Mouse (Mus musculus): Measurements from ENCODE around the gene Phf1. TPM values are rescaled to one million over a fixed set of nuclear protein-coding genes. Genes with fewer than 3 reads are reported as not detected.
A peak's percentile ranks its signal among the peaks of the same experiment; 100 is the strongest.
"Not testable (repeated sequence)": the region's sequence is repeated elsewhere in the genome, so short reads cannot be mapped to it uniquely, and the experiment has no call there.

Phf1 gene
- 10 to 100 TPM; 46.9 to 60.1 (median 53.5) TPM for total RNA-seq (2022)

DNA sequence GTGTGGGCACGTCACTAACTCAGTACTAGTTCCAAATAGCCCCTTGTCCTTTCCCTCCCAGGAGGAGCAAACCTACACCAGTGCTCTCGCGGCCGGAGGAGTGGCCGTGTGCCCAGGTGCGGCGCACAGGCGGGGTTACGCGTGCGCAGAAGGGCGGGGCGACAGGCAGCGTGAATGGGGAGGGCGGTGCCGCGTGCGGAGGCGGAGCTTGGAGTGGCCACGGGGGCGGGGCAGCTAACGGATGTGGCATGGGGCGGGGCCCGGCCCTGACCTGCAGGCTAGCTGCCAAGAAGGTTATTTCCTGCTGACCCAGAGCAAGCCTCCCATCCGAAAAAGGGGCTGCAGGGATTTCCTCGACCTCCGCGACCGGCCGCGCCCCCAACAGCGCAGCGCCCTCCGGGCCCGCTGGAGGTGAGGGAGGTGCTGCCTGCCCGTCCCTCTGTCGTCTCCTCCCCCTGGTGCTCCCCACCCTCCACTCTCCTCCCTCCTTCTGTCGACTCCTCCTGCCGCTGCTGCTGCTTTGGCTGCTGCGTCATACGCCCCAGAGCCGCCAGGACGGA is at the start of gene Phf1:
TSS of gene Phf1 (plus strand) at position 214 of the 560 bp plus-strand sequence.
- DNase-seq, result peak; percentile 95

DNA sequence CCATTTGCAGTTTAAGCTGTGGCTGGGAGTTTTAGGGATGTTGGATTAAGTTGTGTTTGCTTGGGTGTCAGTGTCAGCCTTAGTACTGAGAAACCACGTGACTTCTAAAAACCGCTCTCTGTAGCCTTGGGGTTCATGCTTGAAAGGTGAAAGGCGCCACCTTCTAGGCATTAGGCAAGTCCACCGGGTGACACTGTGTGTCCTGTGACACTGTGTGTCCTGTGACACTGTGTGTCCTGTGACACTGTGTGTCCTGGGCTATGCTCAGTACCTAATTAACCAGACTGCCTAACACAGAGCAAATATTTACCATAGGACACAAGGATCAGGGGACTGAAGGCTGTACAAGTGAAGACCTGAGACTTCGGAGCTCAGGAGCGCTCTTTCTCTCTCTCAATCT is 49.3 kb upstream of the Phf1 start:
- DNase-seq, result no peak

DNA sequence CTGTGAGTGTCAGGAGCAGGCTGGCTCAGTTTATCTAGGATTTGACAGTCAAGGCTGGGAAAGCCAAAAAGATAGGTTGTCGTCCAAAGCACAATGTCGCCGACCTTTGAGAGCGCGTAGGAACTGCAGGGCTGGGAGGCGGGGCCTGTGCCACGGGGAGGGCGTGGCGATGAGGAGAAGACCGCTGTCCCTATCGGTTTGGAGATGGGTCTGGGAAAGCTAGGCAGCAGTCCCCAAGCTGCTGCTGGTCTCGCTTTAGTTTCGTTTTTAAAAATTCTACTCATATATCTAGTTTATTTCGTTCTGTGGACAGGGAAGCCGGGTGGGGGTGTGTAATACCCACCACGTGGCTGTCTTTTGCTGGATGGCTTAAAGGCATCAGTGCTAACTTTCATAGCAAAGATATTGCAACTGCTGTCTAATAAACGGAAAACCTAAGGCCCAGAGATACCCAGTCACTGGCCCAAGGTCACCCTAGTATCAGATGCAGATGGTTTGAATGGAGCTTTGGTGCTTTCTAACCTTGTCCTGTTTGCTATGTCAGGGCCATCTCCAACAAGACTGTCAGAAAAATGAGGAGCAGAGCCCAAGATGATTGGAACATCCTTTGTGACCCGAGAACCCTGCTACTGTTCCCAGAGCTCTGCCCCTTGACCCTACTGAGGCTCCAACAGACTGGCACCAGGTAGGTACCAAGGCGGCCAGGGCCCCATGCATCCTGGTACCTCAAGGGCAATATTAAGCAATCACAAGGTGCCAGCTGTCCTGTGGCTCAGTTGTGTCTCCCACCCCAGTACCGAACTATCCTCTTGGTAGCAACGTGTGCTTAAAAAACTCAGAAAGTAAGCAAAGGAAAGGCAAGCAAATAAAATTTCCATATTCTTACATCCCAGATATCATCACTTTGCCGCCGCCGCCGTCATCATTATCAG is 47.6 kb upstream of the Phf1 start:
- peak; percentile 79 for DNase-seq

- DNase-seq, result peak; percentile 77
Measured at GRCm38 (mm10) chr17:26886047-26886749, 46.7 kb upstream of the Phf1 start.

DNA sequence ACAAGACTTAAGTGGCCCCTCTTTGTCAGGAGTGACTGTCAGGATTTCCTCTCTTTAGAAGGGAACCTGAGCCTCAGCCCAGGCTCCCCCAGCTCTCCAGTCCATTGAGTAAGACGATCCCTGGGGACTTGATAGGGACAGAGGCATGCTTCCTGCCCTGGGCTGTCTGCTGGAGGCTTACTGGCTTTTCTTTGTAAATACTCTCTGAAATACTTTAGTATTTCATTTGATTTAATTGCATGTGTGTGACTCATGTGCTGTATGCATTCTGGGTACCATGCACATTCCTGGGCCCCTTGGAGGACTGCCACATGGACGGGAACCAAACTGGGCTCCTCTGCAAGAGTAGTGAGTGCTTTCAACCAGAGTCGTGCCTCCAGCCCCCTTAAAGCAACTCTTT is 44.9 kb upstream of the Phf1 start:
- no peak for DNase-seq

DNA sequence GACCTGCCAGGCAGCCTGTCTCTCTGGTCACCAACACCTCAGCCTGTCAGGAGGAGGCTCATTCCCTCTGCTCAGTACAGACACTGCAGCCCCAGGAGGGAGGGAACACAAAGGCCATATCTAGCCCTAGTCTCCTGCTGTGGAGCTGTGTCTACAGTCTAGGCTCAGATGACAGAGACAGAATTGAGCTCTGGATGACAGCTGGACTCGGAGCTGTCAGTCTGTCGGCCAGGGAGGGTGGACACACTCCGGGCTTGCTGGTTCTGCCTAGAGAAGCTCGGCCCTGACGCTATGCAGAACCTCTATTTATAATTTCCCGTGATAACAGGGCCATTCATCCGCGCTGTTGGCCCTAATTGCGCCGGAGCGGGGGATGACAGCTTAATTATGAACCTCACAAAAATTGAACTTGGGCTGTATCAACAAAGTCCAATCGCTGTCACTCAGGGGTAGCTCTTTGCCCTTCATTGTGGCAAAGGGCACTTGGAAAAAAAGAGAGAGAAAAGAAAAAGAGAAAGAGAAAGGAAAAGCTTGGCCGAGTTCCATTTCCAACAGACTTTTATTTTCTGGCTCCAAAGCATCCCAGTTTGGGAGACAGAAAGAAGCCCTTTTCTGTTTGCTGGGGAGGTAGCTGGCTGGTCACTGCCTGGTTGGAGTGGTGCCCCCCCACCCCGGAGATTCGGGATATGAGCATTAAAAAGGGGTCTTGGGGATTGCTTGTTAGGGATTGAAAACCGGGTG is 40.0 kb upstream of the Phf1 start:
- DNase-seq, result no peak

- DNase-seq, result no peak
Measured at GRCm38 (mm10) chr17:26893492-26893891, 39.4 kb upstream of the Phf1 start.

DNA sequence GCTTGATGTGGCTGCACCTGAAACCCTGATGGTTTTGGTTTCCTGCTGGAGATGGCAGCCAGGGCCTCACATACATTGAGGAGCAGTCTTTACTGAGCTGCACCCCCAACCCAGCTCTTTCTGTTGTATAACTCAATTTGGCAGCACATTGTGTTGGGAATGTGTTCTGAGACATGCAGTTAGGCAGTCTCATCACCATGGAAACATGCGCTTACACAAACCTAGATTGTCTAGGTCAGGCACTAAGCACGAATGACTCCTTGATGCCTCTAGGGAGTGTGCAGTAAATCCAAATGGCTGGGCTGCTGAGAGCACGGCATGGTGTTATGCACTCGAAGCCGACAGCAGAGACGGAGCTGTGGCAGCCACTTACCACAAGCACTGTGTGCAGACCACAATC is 38.5 kb upstream of the Phf1 start:
- DNase-seq, result no peak

DNA sequence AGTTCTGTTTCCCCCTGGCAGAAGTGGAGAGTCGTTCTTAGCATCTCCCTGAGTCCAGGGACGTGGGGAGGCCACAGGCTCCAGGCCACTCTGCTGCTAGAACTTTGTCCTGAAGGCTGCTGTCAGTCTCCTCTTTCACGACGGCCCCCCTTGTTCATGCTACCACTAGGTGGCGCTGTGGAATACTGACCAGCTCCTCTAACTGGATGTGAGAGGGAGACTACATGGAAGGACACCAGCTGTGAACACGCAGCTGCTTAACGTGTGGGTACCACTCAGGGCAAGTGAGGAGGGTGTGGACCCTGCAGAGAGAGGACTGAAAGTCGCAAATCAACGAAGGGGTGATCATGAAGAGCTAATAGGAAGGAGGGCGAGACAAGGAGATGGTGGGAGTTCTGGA is 37.3 kb upstream of the Phf1 start:
- peak; percentile 50 for DNase-seq

DNA sequence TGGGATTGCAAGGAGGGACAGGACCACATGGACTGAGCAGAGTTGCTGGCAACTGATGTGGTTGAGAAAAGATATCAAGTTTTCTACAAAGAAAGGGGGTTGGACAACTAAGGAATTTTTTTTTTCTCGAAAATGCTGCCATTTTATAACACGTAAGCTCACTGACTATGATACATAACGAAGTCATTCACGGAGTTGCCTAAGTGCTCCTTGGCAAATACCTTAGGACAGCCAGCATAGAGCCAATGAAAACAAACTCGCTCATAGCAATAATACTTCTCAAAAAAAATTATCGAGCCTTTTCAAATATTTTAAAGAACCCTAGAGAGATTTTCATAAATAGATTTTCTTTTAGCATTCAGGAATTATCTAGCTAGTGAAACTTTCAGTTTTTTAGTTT is 31.9 kb upstream of the Phf1 start:
- DNase-seq, result no peak

DNA sequence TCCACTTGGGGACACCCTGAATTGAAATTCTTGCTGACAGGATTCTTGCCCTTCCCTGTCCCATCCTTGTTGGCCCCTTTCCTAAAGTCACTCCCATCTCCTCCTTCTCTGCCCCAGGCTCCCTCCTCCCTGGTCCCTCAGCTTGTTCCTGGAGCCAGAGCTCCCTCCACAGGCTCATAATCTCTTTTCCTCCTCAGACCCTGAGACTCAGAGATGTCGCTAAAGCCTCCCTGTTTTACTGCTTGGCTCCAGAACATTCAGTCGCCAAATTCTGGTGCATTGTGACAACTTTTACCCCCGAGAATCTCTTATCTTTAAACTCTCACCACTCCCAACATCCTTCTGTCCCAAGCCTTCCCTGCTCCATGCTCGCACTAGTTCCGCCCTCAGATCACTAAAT is 28.5 kb upstream of the Phf1 start:
- DNase-seq, result no peak

DNA sequence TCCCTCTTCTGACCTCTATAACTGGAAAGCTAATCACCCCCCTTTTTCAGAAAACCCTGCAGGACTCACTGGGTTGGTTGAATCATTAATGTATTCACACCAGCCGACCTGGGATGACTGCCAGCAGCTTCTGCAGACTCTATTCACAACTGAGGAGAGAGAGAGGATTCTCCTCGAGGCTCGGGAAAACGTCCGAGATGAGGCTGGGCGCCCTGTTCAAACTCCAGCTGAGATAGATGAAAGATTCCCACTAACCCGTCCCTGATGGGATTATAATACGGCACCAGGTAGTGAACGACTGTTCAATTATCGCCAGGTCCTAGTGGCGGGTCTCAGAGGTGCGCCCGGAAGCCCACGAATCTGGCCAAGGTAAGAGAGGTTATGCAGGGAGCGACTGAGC is 25.3 kb upstream of the Phf1 start:
- not testable (repeated sequence) for DNase-seq

GRCm38 (mm10) chr17:26915248-26915647 is 17.6 kb upstream of the Phf1 start:
- no peak for DNase-seq

- DNase-seq, result peak; percentile 99
Measured at GRCm38 (mm10) chr17:26916711-26917482, 16.0 kb upstream of the Phf1 start, which contains the start of gene Kifc5b. Gene Kifc5b (plus strand): TSS chr17:26917091.

- not testable (repeated sequence) for DNase-seq
Measured at GRCm38 (mm10) chr17:26917560-26917959, 15.3 kb upstream of the Phf1 start.

GRCm38 (mm10) chr17:26918343-26918742 is 14.5 kb upstream of the Phf1 start:
- DNase-seq, result no peak

DNA sequence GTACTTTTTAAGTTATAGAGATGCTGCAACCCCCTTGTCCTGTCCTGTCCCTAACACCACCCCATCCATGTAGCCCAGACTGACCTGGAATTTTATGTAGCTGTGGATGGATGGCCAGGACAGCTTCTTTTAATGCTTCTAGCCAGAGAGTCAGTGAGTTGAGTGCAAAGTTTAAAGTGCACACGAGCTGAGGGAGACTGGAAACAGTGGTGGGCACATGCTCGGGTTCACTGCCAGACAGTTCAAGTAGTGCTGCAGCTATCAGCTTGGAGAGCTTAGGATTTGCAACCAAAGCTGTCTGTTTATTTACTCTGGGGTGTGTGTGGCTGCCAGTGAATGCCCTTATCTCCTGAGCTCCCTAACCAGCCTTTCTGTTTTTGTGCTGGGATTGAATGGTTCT is 13.3 kb upstream of the Phf1 start:
- DNase-seq, result not testable (repeated sequence)

DNA sequence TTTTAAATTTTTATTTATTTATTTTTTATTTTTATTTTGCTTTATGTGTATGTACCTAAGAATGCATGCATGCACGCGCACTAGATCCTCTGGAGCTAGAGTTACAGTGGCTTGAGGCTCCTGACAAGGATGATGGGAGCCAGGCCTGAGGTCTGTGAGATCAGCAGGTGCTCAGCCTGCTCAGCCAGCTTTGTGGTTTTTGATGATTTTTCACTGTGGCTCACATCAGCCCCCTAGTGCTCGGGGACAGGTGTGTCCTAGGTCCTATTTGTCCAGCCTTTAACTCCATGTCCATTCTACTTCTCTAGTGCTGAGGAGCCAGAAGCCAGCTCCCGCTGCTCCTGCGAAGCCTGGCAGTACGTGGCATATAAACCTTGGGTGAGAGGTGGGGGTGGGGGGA is 10.5 kb upstream of the Phf1 start:
- DNase-seq, result not testable (repeated sequence)

GRCm38 (mm10) chr17:26925414-26925813 is 7.4 kb upstream of the Phf1 start:
- DNase-seq, result not testable (repeated sequence)

DNA sequence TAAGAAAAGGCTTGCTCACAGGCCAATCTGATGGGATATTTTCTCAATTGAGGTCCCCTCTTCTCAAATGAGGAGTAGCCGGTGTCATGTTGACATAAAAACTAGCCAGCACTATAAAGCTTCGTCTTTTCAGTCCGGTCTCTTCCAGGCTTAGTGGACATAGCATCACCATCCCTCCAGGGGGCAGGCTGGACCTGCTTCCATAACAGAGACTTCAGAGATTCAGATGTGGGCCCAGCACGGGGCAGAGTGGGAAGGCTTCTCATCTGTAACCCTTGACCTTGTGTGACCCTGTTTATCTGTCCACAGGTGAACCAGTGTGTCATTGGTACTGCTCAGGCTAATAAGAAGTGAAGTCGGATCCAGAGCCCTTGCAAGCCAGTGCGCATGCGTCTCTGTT is 1.1 kb upstream of the Phf1 start:
- DNase-seq, result not testable (repeated sequence)

- no peak for DNase-seq
Measured at GRCm38 (mm10) chr17:26933419-26933818, 567 bp downstream of the Phf1 start.
